Mouse (Mus musculus): ENCODE measurements at regions not wholly inside any gene's neighbourhood (a gene's known extent, or its start where the extent isn't known, plus 50 kb on each side); places are given as distances from the start of the nearest gene placed in this dataset.
A peak's percentile ranks its signal among the peaks of the same experiment; 100 is the strongest.

DNA sequence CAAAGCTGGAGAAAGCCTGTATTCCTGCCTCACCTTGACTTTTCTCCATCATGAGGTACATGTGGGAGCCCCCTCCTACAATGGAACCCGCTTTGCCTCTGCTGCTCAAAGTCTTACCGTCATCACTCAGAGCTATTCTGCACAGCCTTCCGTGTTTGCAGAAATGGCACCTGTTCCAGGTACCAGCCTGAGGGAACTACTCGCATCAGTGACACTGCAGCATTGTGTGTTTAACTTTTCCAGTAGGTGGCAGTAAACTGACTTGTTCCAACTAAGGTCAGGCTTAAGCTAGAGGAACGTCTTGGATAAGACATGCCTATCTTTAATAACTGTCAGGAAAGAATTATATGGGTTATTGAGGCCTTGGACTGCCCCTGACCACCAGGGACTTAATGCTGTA is 71.4 kb downstream of the Fam173b start:
- peak; percentile 11 for DNase-seq

DNA sequence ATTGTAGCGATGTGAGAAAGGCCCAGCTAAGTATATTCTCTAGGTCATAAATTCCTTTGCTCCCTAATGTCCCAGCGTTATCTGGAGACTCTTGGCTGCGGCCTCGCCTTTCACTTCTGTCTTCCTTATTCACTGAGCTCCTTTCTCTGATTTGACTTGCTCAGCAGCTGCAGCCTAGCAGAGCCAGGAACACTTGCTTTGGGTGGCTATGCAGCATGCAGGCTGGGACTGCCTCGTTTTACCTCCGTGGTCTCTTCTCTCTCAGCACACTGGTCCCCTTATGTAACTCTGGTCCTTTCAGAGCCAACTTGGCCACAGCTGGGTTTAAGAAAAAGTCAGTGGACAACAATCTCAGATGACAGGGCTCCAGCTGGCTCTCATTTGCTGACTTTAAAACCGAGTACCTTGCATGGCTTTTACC is 75.1 kb downstream of the Fam173b start:
- no peak for DNase-seq

- no peak for DNase-seq
These were observed 91.5 kb downstream of the Fam173b start for GRCm38 (mm10) chr15:31693109-31693508.

GRCm38 (mm10) chr15:31694877-31695671 is 93.4 kb downstream of the Fam173b start:
- no peak for DNase-seq

DNA sequence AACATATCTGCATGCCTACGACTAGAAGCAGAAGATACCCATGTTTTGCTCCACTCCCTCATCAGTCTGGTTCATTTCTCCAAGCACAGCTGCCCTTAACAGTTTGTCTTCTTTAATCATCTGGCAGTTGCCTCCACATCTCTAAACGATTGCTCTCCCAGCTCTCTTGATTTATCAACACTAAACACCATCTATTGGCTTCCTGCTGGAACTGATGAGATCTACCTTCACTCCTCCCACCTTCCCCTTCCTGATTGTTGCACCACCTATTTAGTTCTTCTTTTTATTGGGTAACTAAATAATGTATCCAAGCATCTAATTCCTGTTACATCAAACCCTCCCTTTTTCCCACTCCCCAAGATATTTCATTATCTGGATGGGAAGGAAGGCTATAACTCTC is 101.7 kb downstream of the Fam173b start:
- DNase-seq: no peak

DNA sequence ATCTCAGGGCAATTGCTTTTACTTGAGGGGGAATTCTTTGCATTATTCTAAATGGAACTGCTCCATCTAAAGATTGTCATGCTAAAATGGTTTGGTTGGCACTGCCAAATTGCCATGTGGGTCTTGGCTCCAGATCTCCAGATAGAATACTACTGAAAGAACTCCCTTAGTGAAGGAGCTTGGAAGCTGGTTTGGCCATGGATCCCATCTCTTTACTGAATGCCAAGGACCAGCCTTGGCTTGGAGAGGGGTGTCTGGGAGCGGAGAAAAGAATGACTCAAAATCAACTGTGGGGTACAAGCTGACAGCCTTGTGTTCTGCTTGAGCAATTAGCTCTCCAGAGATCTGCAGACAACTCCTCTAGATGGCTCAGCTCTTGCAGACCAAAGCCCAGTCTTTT is 105.8 kb downstream of the Fam173b start:
- no peak for DNase-seq

DNA sequence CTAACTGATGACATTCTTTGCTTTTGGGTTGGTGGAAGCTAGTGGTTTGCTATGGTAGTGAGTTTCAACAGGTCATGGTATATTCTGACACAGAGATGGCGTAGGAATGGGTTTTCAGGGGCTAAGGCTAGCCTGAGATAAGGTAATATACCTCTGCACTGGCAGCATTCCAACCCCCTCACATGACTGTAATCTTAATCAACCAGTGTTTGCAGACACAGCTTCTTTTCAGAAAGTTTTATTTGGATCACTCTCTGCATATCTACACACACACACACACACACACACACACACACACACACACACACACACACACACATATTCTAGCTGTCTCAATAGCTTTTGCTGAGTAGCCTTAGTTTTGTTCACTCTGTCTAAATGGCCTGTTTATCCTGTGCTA is 119.4 kb downstream of the Fam173b start:
- no peak for DNase-seq

- DNase-seq: no peak
These were observed 120.8 kb downstream of the Fam173b start for GRCm38 (mm10) chr15:31722429-31722828.

GRCm38 (mm10) chr15:31724252-31724651 is 122.6 kb downstream of the Fam173b start:
- no peak for DNase-seq

DNA sequence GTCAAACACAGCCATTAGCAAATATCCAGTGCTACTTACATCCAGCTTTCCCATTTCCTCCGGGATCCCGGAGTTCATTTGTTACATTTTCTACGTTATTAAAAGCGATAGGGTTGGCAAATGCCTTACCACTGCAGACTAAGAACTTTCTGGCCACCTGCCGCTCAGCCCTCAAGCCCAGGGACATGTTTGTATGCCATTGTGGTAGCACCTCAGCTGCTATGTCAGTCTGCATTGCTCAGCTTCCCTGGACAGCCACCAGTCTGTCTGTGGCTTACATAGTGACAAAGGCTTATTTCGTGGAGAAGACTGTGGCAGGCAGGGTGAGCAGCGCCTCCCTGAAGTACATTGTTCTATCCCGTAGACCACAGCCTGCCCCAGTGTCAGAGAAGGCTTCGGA is 127.5 kb downstream of the Fam173b start:
- no peak for DNase-seq

DNA sequence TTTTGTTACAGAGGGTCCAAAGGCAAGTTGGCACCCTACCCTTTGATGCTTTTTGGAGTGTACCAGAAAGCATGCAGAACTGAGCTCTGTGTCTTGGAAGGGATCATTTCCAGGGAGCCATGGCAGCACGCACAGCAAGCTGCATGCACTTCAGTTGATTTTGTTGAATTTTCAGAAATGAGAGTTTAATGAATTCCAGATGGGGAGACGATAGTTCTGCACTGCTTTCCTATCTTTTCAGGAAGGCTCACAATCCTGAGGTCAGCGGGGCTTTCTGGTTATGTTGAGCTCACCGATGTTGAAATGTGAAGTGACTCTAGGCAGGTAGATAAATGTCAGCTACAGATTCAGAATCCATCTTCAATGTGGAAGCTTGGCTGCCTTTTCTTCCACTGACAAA is 140.0 kb downstream of the Fam173b start:
- no peak for DNase-seq

- no peak for DNase-seq
These were observed 142.9 kb downstream of the Fam173b start for GRCm38 (mm10) chr15:31744570-31744969.

DNA sequence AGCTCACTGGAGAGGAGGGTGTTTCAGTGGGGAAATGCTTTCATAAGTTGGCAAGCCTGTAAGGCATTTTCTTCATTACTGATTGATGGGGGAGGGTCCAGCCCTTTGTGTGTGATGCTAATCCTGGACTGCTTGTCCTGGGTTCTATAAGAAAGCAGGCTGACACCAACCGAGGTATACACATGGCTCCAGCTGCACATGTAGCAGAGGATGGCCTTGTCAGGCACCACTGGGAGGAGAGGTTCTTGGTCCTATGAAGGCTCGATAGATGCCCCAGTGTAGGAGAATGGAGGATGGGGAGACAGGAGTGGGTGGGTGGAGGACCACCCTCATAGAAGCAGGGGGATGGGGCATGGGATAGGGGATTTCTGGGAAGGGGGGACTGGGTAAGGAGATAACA is 151.0 kb downstream of the Fam173b start:
- no peak for DNase-seq

DNA sequence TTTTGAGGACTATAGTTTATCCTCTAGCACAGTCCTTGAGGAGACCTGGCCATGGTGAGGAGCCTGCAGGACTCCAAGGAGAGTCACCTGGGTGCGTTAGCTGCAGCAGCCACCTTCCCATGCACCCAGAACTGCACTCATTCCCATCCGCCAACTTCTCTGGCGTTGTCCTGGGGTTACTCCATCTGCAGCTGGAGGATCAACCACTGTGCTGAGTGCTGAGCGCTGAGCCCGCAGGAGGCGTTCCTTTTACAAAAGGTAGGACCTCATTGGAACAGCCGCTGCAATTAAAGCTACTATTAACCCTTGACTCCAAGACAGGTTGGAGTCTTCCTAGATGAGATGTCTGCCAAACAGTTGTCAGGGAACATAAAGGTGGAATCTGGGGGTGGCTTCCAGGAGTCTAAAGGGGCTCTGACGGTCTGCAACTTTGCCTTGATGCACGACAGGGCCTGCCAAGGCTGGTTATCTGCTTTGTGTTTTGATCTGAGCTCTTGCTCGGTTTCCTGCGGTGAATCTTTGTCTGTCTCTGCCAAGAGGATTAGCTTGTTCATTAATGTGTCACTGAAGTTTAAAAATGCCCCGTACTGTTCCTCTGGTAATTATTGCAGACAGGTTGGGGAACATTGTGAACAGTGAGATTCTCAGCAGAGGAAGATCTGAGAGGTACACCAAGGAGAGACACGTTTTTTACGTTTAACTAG is 152.1 kb downstream of the Fam173b start:
- DNase-seq: peak; percentile 11

DNA sequence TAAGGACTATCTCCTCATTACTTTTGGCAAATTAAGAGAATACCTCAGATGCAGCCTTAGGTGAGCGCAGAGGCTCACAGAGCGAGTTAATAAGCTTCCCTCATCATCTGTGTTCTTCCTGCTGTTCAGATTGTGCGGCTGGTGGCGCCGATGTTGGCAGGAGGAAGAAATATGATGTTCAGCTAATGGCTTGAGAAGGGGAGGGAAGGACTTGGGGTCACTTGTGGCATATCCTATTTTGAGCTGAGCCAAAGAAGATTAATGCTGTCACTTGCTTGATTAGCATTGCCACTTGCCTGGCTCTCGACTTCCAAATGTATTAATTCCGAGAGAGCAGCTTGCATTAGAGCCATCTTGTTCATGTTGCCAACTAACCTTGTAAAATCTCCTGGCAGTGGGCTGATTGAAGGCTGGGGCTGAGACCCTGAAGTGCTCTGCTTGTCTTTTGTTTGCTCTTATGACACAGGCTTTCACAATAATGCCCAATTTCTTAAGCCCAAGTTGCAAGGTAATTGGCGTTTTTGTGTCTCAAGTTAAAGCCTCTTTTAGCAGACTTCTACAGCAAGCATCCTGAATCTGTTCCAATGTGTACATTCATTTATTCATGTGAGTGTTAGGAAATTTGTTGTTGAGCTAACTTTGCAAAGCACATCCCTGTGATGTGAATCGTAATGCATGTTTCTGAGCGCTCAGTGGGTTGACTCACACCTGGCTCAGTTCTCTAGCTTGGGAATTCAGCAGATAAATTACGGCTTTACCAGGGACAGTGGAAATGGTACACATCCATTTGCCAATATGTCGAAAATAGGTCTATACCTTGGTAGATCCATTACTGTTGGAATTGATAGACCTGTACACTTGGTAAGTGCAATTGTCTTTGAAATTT is 167.6 kb downstream of the Fam173b start:
- no peak for DNase-seq

GRCm38 (mm10) chr15:31783081-31783480 is 181.4 kb downstream of the Fam173b start:
- peak; percentile 67 for DNase-seq

GRCm38 (mm10) chr15:31785022-31785421 is 183.4 kb downstream of the Fam173b start:
- no peak for DNase-seq

DNA sequence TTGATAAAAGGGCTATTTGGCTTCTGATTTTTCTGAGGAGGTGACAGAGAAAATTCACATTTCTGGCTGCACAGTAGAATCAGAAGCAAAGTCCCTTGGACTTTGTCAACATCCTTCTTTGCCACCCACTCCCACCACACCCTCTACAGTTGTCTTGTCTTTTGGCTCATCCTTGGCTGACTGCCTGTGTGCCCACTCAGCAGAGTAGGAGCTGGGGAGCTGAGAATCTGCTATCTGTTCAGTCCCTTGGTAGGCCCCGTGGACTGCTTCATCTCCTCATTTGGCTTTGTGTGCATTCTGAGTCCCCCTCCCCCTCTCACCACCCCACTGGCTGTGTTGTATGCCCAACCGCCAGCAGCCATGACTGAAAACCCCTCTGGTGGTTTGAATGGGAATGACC is 197.2 kb downstream of the Fam173b start:
- DNase-seq: no peak

- no peak for DNase-seq
These were observed 203.9 kb downstream of the Fam173b start for GRCm38 (mm10) chr15:31805522-31805921.

DNA sequence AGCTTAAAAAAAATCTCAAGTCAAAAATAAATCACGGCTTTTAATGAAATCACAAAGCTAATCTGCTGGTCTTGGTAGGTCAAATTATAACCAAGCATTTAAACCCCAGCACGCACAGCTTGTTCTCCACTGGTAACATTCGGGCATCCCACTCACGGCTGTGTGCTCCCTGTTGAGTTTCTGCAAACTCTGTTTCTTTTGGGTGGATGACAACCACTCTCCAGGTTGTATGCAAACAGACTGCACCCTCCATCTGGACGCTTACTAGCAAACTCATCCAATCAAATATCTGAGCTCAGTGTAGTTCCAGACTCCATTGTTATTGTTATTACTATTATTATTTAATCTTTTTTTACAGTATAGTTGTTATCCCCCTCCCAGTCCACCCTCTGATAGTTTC is 213.9 kb downstream of the Fam173b start:
- DNase-seq: no peak

GRCm38 (mm10) chr15:31819219-31819618 is 217.6 kb downstream of the Fam173b start:
- DNase-seq: no peak

- peak; percentile 13 for DNase-seq
These were observed 225.6 kb downstream of the Fam173b start for GRCm38 (mm10) chr15:31827219-31827618.

DNA sequence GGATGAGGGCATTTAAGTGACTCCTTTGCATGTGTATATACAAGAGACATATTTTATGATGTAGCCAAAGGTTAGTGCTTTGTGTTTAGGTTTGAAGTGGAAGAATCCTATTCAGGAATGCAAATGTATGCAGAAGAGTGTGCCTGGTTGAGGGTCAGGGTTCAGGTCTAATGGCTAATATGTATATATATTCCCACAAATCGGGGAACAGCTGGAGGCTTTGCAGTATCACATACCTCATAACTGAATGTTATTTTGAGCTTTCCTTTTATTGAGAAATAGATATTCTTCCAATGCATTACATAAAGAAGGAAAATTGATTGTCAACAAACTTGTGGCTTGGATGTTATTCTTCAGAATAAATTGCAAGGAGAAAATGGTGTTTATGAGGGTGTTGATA is 239.9 kb downstream of the Fam173b start:
- DNase-seq: no peak
